Mouse (Mus musculus) E14TG2a.4 (cell line): ENCODE results near the gene Exoc6b.

Experiments used
- CTCF ChIP-seq: conservative IDR thresholded peaks from 2 replicates; pipeline ENCODE4 v1.5.1; 2014; ENCODE audit warnings: low read length
- NANOG ChIP-seq: IDR thresholded peaks from 2 replicates; pipeline ENCODE4 v1.6.1; 2014; ENCODE audit warnings: borderline replicate concordance, low read length, mixed read lengths
- POU5F1 ChIP-seq: IDR thresholded peaks from 2 replicates; pipeline ENCODE4 v1.6.1; 2014; ENCODE audit warnings: low read length, borderline replicate concordance

GRCm38 (mm10) chr6:84946569-84946968 lies 122.7 kb downstream of the Exoc6b start:
- TF ChIP-seq CTCF = no peak
- TF ChIP-seq NANOG = no peak
- no peak for TF ChIP-seq POU5F1
